Mouse (Mus musculus) midbrain, postnatal 0 days (tissue): Measurements from ENCODE around the gene Dlgap4. TPM values are rescaled to one million over a fixed set of nuclear protein-coding genes. Genes with fewer than 3 reads are reported as not detected.

Source experiments
- ATAC-seq: fragments of 200-750 bp; cut with Nextera tagmentation; 2 replicates; pipeline ENCODE4 v1.8.0; 2017; ENCODE audit warnings: moderate number of reproducible peaks, mild to moderate bottlenecking, moderate TSS enrichment, moderate library complexity; ENCODE audit not compliant: low FRiP score
- DNase-seq: peaks from one replicate; pipeline ENCODE4 v3.0.0-alpha.2; 2015; ENCODE audit warnings: low spot score
- H3K27ac ChIP-seq: fragments of 300-500 bp; sonication (generic); 2 replicates; pipeline ENCODE4 v1.5.1; 2014; ENCODE audit warnings: low read depth, mild to moderate bottlenecking, low read length, mixed read lengths
- H3K27me3 ChIP-seq: fragments of 300-500 bp; sonication (generic); 2 replicates; pipeline ENCODE4 v1.6.1; 2014; ENCODE audit warnings: low read length, control low read depth, mixed read lengths; ENCODE audit not compliant: insufficient read depth
- H3K36me3 ChIP-seq: fragments of 300-500 bp; sonication (generic); 2 replicates; pipeline ENCODE4 v1.6.1; 2014; ENCODE audit warnings: low read length, control low read depth, mixed read lengths; ENCODE audit not compliant: insufficient read depth
- H3K4me1 ChIP-seq: fragments of 300-500 bp; sonication (generic); 2 replicates; pipeline ENCODE4 v1.6.1; 2014; ENCODE audit warnings: mild to moderate bottlenecking, control low read depth, antibody characterized with exemption, low read length, mixed read lengths; ENCODE audit not compliant: insufficient read depth
- H3K4me2 ChIP-seq: fragments of 300-500 bp; sonication (generic); 2 replicates; pipeline ENCODE4 v1.6.1; 2014; ENCODE audit warnings: low read depth, mild to moderate bottlenecking, low read length, mixed read lengths; ENCODE audit not compliant: poor library complexity, severe bottlenecking
- H3K4me3 ChIP-seq: fragments of 300-500 bp; sonication (generic); 2 replicates; pipeline ENCODE4 v1.5.1; 2014; ENCODE audit warnings: low read depth, mild to moderate bottlenecking, low read length, moderate library complexity
- H3K9ac ChIP-seq: fragments of 300-500 bp; sonication (generic); replicated peaks from 2 replicates; pipeline ENCODE4 v1.6.1; 2014; ENCODE audit warnings: mild to moderate bottlenecking, low read length, moderate library complexity, mixed read lengths; ENCODE audit not compliant: poor library complexity, severe bottlenecking
- H3K9me3 ChIP-seq: fragments of 300-500 bp; sonication (generic); 2 replicates; pipeline ENCODE4 v1.6.1; 2016; ENCODE audit warnings: low read length, control low read depth
- CTCF ChIP-seq: IDR thresholded peaks from 2 replicates; pipeline ENCODE4 v1.5.1; 2016; ENCODE audit warnings: antibody characterized with exemption, mild to moderate bottlenecking
- WGBS: fragments of 180-500 bp; shearing (Covaris S2); extraction: QIAGEN DNeasy Blood & Tissue Kit; methylation state at CpG from one replicate; pipeline ENCODE4 v1.1.7; 2014; 5-methylcytosine and 5-hydroxymethylcytosine counted together
- polyA plus RNA-seq: library from polyadenylated mRNA; unstranded; fragments of >200 nt; fragmentation: Nextera tagmentation; extraction: Ambion mirVana; gene quantifications from 2 replicates; pipeline ENCODE4 v1.2.1, GENCODE M21; 2015
- total RNA-seq: library from RNA; depleted of rRNA; stranded (reverse); fragments of >200 nt; gene quantifications from 2 replicates; pipeline ENCODE4 v1.2.3, GENCODE M21; 2014

The Dlgap4 gene
- total and polyA plus RNA-seq, 2 experiments from 2014 or later = 240 to 246 TPM

GRCm38 (mm10) chr2:156764022-156764421 is 150.5 kb downstream of the Dlgap4 start:
- DNase-seq = no peak
- H3K9ac ChIP-seq = no peak overlapping the region
- 97% methylated on average over 10 of the region's 10 CpGs for WGBS
- no peak for TF ChIP-seq CTCF
- no peaks in the 10 kb centered on the region for H3K27me3 ChIP-seq
- ATAC-seq = 0 out of 2 replicates have a peak, but pooled peaks have one; percentile 25
- H3K4me3 ChIP-seq = no peak overlapping the region
- H3K27ac ChIP-seq = no peak overlapping the region
- peaks cover 44% of the 10 kb centered on the region for H3K36me3 ChIP-seq
- no peaks in the 10 kb centered on the region for H3K4me1 ChIP-seq
- no peak overlapping the region for H3K4me2 ChIP-seq
- H3K9me3 ChIP-seq = no peaks in the 10 kb centered on the region

- DNase-seq (no peak), ATAC-seq (no peak)
- Histone ChIP-seq H3K27ac (peak overlapping the region; percentile 26; the same call in 1 of the 2 replicates), H3K27me3 (no peaks in the 10 kb centered on the region), H3K9ac (no peak overlapping the region), H3K4me3 (no peak overlapping the region), H3K36me3 (peaks cover 39% of the 10 kb centered on the region), H3K4me2 (no peak overlapping the region), H3K4me1 (no peaks in the 10 kb centered on the region), H3K9me3 (no peaks in the 10 kb centered on the region)
- TF ChIP-seq CTCF = no peak
- 69% methylated on average over 4 of the region's 4 CpGs for WGBS
These were observed 151.2 kb downstream of the Dlgap4 start for GRCm38 (mm10) chr2:156764747-156765146.

GRCm38 (mm10) chr2:156765593-156765992 is 152.1 kb downstream of the Dlgap4 start:
- DNase-seq (no peak), ATAC-seq (no peak)
- no peak overlapping the region for H3K4me3 ChIP-seq
- H3K36me3 ChIP-seq = peaks cover 37% of the 10 kb centered on the region
- H3K9me3 ChIP-seq = no peaks in the 10 kb centered on the region
- H3K4me2 ChIP-seq = no peak overlapping the region
- H3K9ac ChIP-seq = no peak overlapping the region
- H3K27me3 ChIP-seq = no peaks in the 10 kb centered on the region
- H3K27ac ChIP-seq = no peak overlapping the region
- no peaks in the 10 kb centered on the region for H3K4me1 ChIP-seq
- whole genome bisulfite sequencing = 88% methylated on average over 8 of the region's 8 CpGs
- no peak for TF ChIP-seq CTCF

DNA sequence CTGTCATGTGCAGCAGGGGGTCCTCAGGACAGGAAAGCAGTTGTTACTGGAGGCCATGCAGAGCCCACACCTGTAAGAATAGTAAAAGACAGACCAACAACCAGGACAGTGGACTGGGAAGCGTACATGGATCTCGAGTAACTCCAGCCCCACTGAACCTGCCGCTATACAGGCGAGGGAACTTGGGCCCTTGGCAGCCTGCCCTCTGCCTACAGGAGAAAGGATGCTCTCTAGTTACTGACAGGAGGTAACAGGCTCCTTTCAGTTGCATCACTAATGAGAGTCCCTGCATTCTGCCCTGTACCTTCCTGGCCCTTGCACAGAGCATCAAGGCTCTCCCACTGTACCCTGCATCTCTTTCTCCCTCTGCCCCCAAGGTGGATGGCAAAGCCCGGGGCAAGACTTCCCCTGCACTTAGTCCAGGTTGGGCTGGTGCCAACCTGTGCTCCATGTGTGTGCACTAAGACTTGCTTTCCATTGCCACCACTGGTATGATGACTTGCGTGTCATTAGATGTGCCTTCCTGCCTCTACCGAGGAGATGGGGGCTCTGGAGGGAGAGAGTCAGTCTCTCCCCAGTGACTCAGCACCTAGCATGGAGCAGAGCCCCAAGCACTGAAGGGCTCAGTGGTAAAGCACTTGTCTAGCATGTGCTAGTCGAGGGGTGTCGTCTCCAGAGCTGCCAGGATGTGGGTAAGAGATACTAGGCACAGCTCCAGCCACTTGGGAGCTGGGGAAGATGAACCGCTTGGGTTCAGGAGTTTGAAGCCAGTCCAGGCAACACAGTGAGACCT is 152.9 kb downstream of the Dlgap4 start:
- ATAC-seq (no peak), DNase-seq (peak; percentile 22)
- H3K36me3 ChIP-seq = peaks cover 29% of the 10 kb centered on the region
- no peak for TF ChIP-seq CTCF
- 0 out of 2 replicates have a peak overlapping the region, but pooled peaks have one; percentile 32 for H3K27ac ChIP-seq
- WGBS = 69% methylated on average over 10 of the region's 10 CpGs
- H3K4me1 ChIP-seq = no peaks in the 10 kb centered on the region
- no peaks in the 10 kb centered on the region for H3K27me3 ChIP-seq
- no peak overlapping the region for H3K9ac ChIP-seq
- H3K4me3 ChIP-seq = no peak overlapping the region
- H3K9me3 ChIP-seq = no peaks in the 10 kb centered on the region
- no peak overlapping the region for H3K4me2 ChIP-seq

GRCm38 (mm10) chr2:156767108-156767507 is 153.6 kb downstream of the Dlgap4 start:
- H3K4me2 ChIP-seq = no peak overlapping the region
- DNase-seq (peak; percentile 10), ATAC-seq (no peak)
- WGBS = 67% methylated on average over 5 of the region's 5 CpGs
- no peak overlapping the region for H3K27ac ChIP-seq
- no peak overlapping the region for H3K9ac ChIP-seq
- no peak for TF ChIP-seq CTCF
- H3K9me3 ChIP-seq = no peaks in the 10 kb centered on the region
- no peaks in the 10 kb centered on the region for H3K4me1 ChIP-seq
- H3K27me3 ChIP-seq = no peaks in the 10 kb centered on the region
- H3K4me3 ChIP-seq = no peak overlapping the region
- H3K36me3 ChIP-seq = peaks cover 22% of the 10 kb centered on the region

GRCm38 (mm10) chr2:156769274-156769673 is 155.8 kb downstream of the Dlgap4 start:
- no peaks in the 10 kb centered on the region for H3K9me3 ChIP-seq
- no peak for TF ChIP-seq CTCF
- no peaks in the 10 kb centered on the region for H3K27me3 ChIP-seq
- no peak overlapping the region for H3K27ac ChIP-seq
- no peak overlapping the region for H3K4me3 ChIP-seq
- WGBS = 85% methylated on average over 12 of the region's 12 CpGs
- no peak for DNase-seq
- H3K9ac ChIP-seq = no peak overlapping the region
- H3K4me1 ChIP-seq = 0 out of 2 replicates have a peak, but pooled peaks cover under 1% of the 10 kb centered on the region
- H3K4me2 ChIP-seq = no peak overlapping the region
- no peak for ATAC-seq
- peaks cover 3% of the 10 kb centered on the region; the same call in 1 of the 2 replicates for H3K36me3 ChIP-seq
